Mouse (Mus musculus) neutrophil, adult 65 days (primary cell): ENCODE results near the gene Lgals7. TPM values are rescaled to one million over a fixed set of nuclear protein-coding genes. Genes with fewer than 3 reads are reported as not detected.

Experiments
- total RNA-seq: library from RNA; stranded (reverse); gene quantifications from 2 replicates; pipeline ENCODE4 v1.2.4, GENCODE M21; 2023

The Lgals7 gene
- total RNA-seq, result not detected in 2 replicates

GRCm38 (mm10) chr7:28863540-28863939, at the start of gene Lgals7:
Gene Lgals7 (plus strand): TSS chr7:28863853.

GRCm38 (mm10) chr7:28824941-28825685, 38.5 kb upstream of the Lgals7 start, which contains the start of gene Ech1:
Gene Ech1 (plus strand): TSS chr7:28825217.

GRCm38 (mm10) chr7:28833723-28834347, 29.8 kb upstream of the Lgals7 start, which contains the start of gene Lgals4:
Gene Lgals4 (plus strand): TSS chr7:28833854.

GRCm38 (mm10) chr7:28881199-28881598, 17.5 kb downstream of the Lgals7 start, which contains the start of gene Capn12:
Gene Capn12 (plus strand): TSS chr7:28881422.

Other genes starting within 250 kb of the Lgals7 start
- not detected in 2 replicates for gene Acp7, start 232.5 kb upstream of the Lgals7 start, total RNA-seq
- 0.95 TPM in 1 of 2 replicates, not detected in the other for gene Fbxo27, start 171.0 kb upstream of the Lgals7 start, total RNA-seq
- gene Fbxo17, start 147.0 kb upstream of the Lgals7 start, total RNA-seq, result 2.2 and 4.9 TPM in 2 replicates
- 13.6 and 16.0 TPM in 2 replicates for gene Mrps12, start 122.0 kb upstream of the Lgals7 start, total RNA-seq
- gene Sars2, start 121.9 kb upstream of the Lgals7 start, total RNA-seq, result 6.7 and 8.1 TPM in 2 replicates
- not detected in 2 replicates for gene Ccer2, start 107.7 kb upstream of the Lgals7 start, total RNA-seq
- 79.6 and 98.8 TPM in 2 replicates for gene Sirt2, start 97.1 kb upstream of the Lgals7 start, total RNA-seq
- 69.5 and 83.2 TPM in 2 replicates for gene Nfkbib, start 96.3 kb upstream of the Lgals7 start, total RNA-seq
- gene Rinl, start 74.9 kb upstream of the Lgals7 start, total RNA-seq, result 98.4 and 115 TPM in 2 replicates
- gene Hnrnpl, start 55.3 kb upstream of the Lgals7 start, total RNA-seq, result 348 and 515 TPM in 2 replicates
- 100 and 104 TPM in 2 replicates for gene Ech1, start 38.6 kb upstream of the Lgals7 start, total RNA-seq
- 14.9 and 15.9 TPM in 2 replicates for gene Lgals4, start 30.0 kb upstream of the Lgals7 start, total RNA-seq
- gene Capn12, start 17.6 kb downstream of the Lgals7 start, total RNA-seq, result not detected in 2 replicates
- gene Actn4, start 98.5 kb downstream of the Lgals7 start, total RNA-seq, result 112 and 115 TPM in 2 replicates
- gene Eif3k, start 118.0 kb downstream of the Lgals7 start, total RNA-seq, result 140 and 154 TPM in 2 replicates
- 31.5 and 32.6 TPM in 2 replicates for gene Map4k1, start 118.2 kb downstream of the Lgals7 start, total RNA-seq